Mouse (Mus musculus): Measurements from ENCODE around the gene Cic.

DNA sequence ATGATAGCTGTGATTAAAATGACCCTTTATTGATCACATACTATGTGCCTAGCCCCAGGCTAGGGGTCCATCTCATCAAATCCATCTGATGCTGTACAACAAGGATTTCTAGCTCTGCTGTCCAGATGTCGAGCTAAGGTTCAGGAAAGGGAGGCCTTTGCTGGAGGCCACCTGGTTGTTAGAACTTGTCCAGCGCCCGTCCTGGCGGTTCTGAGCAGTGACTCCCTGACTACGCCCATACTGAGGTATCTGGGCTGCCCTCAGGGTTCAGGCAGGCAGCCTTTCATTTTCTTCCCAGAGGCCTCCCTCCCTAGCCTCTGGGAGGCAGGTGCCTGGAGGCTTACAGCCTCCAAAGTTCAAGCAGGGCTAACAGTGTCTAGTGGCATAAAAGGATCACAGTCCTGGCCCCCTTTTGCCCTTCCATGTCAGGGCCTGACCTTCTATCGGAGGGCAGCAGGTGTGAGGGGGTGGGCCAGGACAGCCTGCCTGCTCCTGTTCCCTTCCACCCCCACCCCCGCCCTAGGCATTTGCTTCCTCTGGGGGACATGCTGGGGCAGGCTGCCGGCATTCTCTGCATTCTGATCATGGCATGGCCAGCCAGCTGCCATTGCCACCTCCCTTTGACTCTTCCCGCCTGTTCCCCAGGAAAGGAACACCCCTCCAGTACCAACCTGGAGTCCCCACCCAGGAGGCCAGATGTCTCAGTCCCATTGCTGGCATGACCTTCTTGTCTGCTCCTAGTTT is 8.2 kb downstream of the Cic start:
- TF ChIP-seq POLR2A (IDR thresholded peaks at IDR 0.05; ENCODE audit: borderline replicate concordance, control insufficient read depth, low read depth, low read length) (no peak), CTCF (IDR thresholded peaks at IDR 0.05; ENCODE audit: control insufficient read depth, insufficient read depth, low read length) (no peak)
